ENCODE assay signal across 8 mouse cellular contexts in genomic region chr5:114146028-114146888, GRCm38 (mm10). TPM values are rescaled to one million over a fixed set of nuclear protein-coding genes. Genes with fewer than 3 reads are reported as not detected.
DNase-seq lines count a peak whose midpoint lies in the region; ATAC-seq lines count a peak whose summit lies in the region.

Acacb (plus strand) TSS chr5:114146535.

- peak within 1 kb of the TSS; percentile 62 for H3K4me2 ChIP-seq in heart, embryonic 11.5 days
- no peak within 1 kb of the TSS for H3K4me2 ChIP-seq in midbrain, embryonic 15.5 days

- peak within 1 kb of the TSS; percentile 44 for H3K4me3 ChIP-seq in heart, embryonic 11.5 days (ENCODE audit: low read depth, low read length)
- no peak within 1 kb of the TSS for H3K4me3 ChIP-seq in midbrain, embryonic 15.5 days

- peak; percentile 3; the same call in 1 of the 2 replicates for ATAC-seq in heart, embryonic 11.5 days (replicated peaks; ENCODE audit: insufficient number of reproducible peaks, low FRiP score, low TSS enrichment)
- no peak for ATAC-seq in erythroblast, adult 5-6 weeks (replicated peaks; ENCODE audit: low FRiP score, poor library complexity, severe bottlenecking)
- ATAC-seq in midbrain, embryonic 15.5 days (replicated peaks), result no peak

- H3K36me3 ChIP-seq in heart, embryonic 11.5 days (ENCODE audit: control insufficient read depth, insufficient read depth, low read length), result no peaks in the 10 kb centered on the region
- H3K36me3 ChIP-seq in midbrain, embryonic 15.5 days (replicated peaks), result no peaks in the 10 kb centered on the region

- peak within 1 kb of the TSS; percentile 95 for H3K27ac ChIP-seq in heart, embryonic 11.5 days (ENCODE audit: low read depth, low read length)
- no peak within 1 kb of the TSS for H3K27ac ChIP-seq in midbrain, embryonic 15.5 days

- no peaks in the 10 kb centered on the region for H3K27me3 ChIP-seq in heart, embryonic 11.5 days (ENCODE audit: control insufficient read depth, insufficient read depth, low read length)
- no peaks in the 10 kb centered on the region for H3K27me3 ChIP-seq in midbrain, embryonic 15.5 days (replicated peaks)

- peaks cover 15% of the 10 kb centered on the region for H3K4me1 ChIP-seq in heart, embryonic 11.5 days (ENCODE audit: control insufficient read depth, insufficient read depth, low read length)
- peaks cover 6% of the 10 kb centered on the region; the same call in 1 of the 2 replicates for H3K4me1 ChIP-seq in midbrain, embryonic 15.5 days

- no peaks in the 10 kb centered on the region for H3K9me3 ChIP-seq in heart, embryonic 11.5 days (replicated peaks; ENCODE audit: control insufficient read depth, low read length)
- H3K9me3 ChIP-seq in midbrain, embryonic 15.5 days, result peaks cover 5% of the 10 kb centered on the region; the same call in 1 of the 2 replicates

- peak within 1 kb of the TSS; percentile 74 for H3K9ac ChIP-seq in heart, embryonic 11.5 days (ENCODE audit: low read depth, low read length)
- H3K9ac ChIP-seq in midbrain, embryonic 15.5 days, result no peak within 1 kb of the TSS

- WGBS in heart, embryonic 11.5 days (ENCODE audit: insufficient replicate concordance), result 22% methylated on average over 19 of the region's 19 CpGs
- WGBS in midbrain, embryonic 15.5 days, result 54% methylated on average over 19 of the region's 19 CpGs

- peak; percentile 35 for DNase-seq in embryo, embryonic 11 days
- DNase-seq in embryo, embryonic 9.5 days (ENCODE audit: extremely low spot score), result no peak
- DNase-seq in adrenal gland, postnatal 14 days, result peak; percentile 72
- peak; percentile 57 for DNase-seq in kidney, postnatal 14 days
- DNase-seq in frontal cortex, postnatal 10 days (ENCODE audit: low spot score in 2 of 2), result no peak

RNA-seq across cellular contexts. Expression of gene Acacb, which starts in this region (rescaled TPM):
- total RNA-seq in adrenal gland, postnatal 14 days (2021), result 121 and 148 TPM in 2 replicates
- 7.6 and 8.0 TPM in 2 replicates for polyA plus RNA-seq in heart, embryonic 11.5 days (2014; fragmentation: Nextera tagmentation; extraction: Ambion mirVana)
- 0.21 TPM in 1 of 2 replicates, not detected in the other for total RNA-seq in erythroblast, adult 5-6 weeks (2015; ENCODE audit: low replicate concordance)
- total RNA-seq in erythroblast, adult 5-6 weeks (2017; ENCODE audit: low replicate concordance), result 0.14 TPM in 1 of 2 replicates, not detected in the other
- 5.0 and 5.8 TPM in 2 replicates for polyA plus RNA-seq in midbrain, embryonic 15.5 days (2015; fragmentation: Nextera tagmentation; extraction: Ambion mirVana)

Comparison
In these comparisons a context has a peak if more than half of its experiments do, and no peak if none do; other contexts are left out.
1. RNA of gene Acacb (total RNA-seq): 121 to 148 TPM in adrenal gland, postnatal 14 days; 0.14 to 0.21 TPM in erythroblast, adult 5-6 weeks; every median in the first group is over 100 times any median in the second.
2. DNase-seq: peak in embryo, embryonic 11 days (single experiment), adrenal gland, postnatal 14 days (single experiment) and kidney, postnatal 14 days (single experiment); none in embryo, embryonic 9.5 days (single experiment) and frontal cortex, postnatal 10 days (0 of 2).